Mouse (Mus musculus): ENCODE measurements around the gene Gja1.

DNA sequence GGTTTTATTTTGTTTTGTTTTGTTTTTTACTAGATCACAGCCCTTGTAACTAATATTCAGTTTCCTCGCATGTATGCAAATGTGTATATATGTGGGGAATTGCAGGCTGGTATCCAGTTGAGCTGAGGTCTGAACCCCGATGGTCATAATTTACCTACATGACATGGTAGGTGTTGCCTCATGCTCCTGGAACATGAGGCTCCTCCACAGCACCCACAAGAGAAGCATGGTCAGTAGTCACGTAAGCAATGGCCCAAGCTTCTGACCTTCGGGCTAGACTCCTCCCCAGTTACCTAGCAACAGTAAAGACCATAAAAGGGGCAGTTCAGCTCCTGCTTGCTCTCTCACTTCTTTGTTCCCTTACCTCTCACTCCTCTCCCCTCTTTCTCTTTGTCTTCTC lies 16.7 kb upstream of the Gja1 start:
- no peak for TF ChIP-seq EP300 (IDR thresholded peaks at IDR 0.05; ENCODE audit: insufficient read depth, low read depth, low read length)
- no peak for TF ChIP-seq POLR2A (IDR thresholded peaks at IDR 0.05; ENCODE audit: insufficient read depth, low read depth, low read length)
